Mouse (Mus musculus): ENCODE measurements at regions not wholly inside any gene's neighbourhood (a gene's known extent, or its start where the extent isn't known, plus 50 kb on each side); places are given as distances from the start of the nearest gene placed in this dataset.
"Not testable (repeated sequence)": the region's sequence is repeated elsewhere in the genome, so short reads cannot be mapped to it uniquely, and the experiment has no call there.

- no peak for DNase-seq (ENCODE audit: low spot score in 2 of 2)
Observed at GRCm38 (mm10) chr13:39566491-39566890, 605.8 kb upstream of the Slc35b3 start.

- no peak for DNase-seq (ENCODE audit: low spot score in 2 of 2)
Observed at GRCm38 (mm10) chr13:39537724-39538440, 577.2 kb upstream of the Slc35b3 start.

DNA sequence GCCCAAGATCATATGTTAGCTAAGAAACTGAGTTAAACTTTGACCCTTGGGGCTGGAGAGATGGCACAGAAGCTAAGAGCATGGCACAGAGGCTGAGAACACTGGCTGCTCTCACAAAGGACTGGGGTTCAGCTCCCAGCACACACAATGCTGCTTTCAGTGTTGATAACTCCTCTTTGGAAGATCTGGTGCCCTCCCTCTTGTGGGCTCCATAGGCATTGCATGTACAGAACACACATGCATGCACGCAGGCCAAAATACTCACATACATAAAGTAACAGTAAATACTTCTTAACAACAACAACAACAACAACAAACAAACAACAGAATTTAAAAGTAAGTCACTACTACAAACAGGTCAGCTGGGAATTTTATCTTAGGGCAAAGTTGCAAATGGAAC lies 565.8 kb upstream of the Slc35b3 start:
- no peak for DNase-seq (ENCODE audit: low spot score in 2 of 2)

GRCm38 (mm10) chr13:39523856-39524301 lies 563.2 kb upstream of the Slc35b3 start:
- no peak for DNase-seq (ENCODE audit: low spot score in 2 of 2)

DNA sequence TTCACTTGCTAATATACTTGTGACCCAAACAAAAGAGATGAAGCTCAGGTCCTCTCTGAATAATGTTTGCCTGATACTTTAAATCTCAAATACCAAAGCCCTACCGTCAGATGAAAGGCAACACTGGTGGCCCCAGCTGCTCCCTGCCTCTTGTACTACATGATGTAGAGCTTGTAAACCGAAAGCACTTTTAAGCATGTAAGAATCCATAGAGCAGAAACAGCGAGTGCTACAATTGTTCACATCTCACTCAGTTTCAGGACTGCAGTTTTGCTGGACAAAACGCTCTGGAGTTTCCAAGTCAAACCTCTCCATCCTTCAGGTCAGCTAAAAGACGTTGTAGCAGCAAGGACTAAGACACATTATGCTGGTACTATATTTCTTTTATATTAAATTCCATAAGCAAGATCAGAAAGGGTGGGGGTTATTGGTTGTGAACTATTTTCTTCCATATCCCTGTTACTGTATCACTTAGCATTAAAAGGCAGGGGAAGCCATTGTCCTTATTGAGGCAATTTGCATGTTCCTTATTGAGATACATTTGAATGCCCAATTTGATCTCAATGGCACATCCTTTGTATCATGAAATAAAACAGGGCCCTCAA lies 562.7 kb upstream of the Slc35b3 start:
- DNase-seq (ENCODE audit: low spot score in 2 of 2), result no peak

GRCm38 (mm10) chr13:39520846-39521245 lies 560.2 kb upstream of the Slc35b3 start:
- DNase-seq (ENCODE audit: low spot score in 2 of 2), result no peak

- DNase-seq (ENCODE audit: low spot score in 2 of 2), result no peak
Observed at GRCm38 (mm10) chr13:39516106-39516505, 555.4 kb upstream of the Slc35b3 start.

- no peak for DNase-seq (ENCODE audit: low spot score in 2 of 2)
Observed at GRCm38 (mm10) chr13:39489806-39490205, 529.1 kb upstream of the Slc35b3 start.

- DNase-seq (ENCODE audit: low spot score in 2 of 2), result no peak
Observed at GRCm38 (mm10) chr13:39472621-39473020, 511.9 kb upstream of the Slc35b3 start.

DNA sequence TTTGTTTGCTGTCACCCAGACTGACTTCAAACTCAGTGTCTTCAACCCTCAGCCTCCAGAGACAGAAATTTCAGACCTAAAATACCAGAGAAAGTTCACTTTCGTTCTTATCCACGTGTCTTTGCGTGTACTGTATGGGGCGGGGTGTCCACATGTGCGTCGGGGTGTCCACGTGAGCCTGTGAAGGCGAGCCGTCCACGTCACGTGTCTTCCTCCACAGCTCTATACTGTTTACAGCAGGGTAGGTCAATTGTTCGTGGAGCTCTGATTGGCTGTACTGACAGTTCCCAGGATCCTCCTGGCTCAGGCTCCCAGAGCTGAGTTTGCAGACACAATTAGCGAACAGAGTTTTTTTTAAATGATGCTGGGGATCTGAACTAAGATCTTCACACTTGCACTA lies 481.1 kb upstream of the Slc35b3 start:
- DNase-seq (ENCODE audit: low spot score in 2 of 2), result no peak

DNA sequence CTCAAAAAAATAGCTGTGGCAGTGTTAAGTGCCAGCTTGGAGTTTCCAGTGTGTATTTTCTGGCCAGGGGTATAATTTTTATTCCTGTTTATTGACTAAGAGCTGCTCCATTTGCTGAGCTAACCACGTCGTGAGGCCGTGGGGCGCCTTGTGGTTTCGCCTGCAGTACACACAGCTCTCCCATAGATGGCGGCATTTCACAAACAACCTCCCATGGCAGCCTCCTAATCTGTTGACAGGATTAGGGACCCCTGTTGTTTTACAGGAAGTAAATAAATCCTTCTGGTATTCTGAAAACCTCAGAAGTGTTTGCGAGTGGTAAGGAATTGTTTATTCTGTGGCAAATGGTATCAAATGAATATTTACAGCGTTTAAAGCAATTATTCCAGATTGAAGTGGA lies 480.2 kb upstream of the Slc35b3 start:
- DNase-seq (ENCODE audit: low spot score in 2 of 2), result peak; percentile 49 to 68

GRCm38 (mm10) chr13:39440336-39440735 lies 479.7 kb upstream of the Slc35b3 start:
- no peak for DNase-seq (ENCODE audit: low spot score in 2 of 2)

- DNase-seq (ENCODE audit: low spot score in 2 of 2), result no peak
Observed at GRCm38 (mm10) chr13:39427996-39428395, 467.3 kb upstream of the Slc35b3 start.

- DNase-seq (ENCODE audit: low spot score in 2 of 2), result no peak
Observed at GRCm38 (mm10) chr13:39425944-39426343, 465.3 kb upstream of the Slc35b3 start.

DNA sequence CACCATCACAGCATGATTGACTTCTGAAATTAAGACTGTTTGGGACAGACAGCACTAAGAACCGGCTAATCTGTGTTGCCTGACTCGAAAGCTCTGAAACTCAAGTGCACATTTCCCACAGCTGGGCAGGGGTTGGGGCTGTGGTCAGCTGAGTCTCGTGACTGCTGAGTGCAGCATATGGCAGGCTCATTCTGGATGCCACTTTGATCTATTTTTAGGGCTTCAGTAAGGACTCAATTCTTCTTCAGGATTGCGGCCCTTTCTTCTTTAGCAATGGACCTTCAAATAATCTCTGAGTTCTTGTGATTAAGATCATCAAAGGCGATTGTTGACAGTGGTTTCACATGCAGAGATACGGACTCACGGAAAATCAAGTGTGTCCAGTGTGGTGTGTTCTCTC lies 457.5 kb upstream of the Slc35b3 start:
- DNase-seq (ENCODE audit: low spot score in 2 of 2), result no peak

DNA sequence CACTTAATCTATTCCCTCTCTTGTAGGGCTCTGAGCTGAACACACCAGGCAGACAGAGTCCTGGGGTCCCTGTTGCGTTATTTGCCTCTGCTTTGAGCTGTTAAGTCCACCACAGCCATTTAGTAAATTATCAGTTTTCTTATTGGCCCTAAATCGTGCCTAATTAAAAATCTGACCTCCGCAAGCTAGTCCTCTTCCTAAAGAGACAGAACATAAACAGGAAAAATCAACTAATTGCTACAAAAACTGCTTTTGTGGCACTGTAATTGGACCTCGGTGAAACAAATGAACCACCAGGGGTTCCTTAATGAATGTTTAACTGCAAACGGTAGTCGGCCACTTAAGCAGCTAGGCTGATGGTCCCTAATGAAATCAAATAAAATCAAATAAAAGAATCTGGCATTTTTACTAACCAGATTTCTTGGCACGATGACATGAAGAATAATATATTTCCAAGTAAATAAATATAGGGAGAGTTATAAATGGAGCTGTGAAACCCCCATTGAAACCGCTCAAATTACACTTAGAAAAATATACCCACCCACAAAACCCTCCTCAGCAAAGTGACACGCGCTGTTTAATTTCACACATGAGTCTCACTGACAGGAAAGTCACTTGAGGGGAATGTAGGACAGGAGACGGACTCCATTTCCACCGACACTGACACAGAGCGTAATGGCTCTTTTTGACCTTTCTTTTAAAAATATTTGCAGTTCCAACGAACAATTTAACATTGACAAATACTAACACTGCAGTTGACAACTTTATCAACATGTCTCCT lies 451.0 kb upstream of the Slc35b3 start:
- no peak for DNase-seq (ENCODE audit: low spot score in 2 of 2)

GRCm38 (mm10) chr13:39392589-39392988 lies 431.9 kb upstream of the Slc35b3 start:
- DNase-seq (ENCODE audit: low spot score in 2 of 2), result no peak

- not testable (repeated sequence) for DNase-seq (ENCODE audit: low spot score in 2 of 2)
Observed at GRCm38 (mm10) chr13:39392151-39392550, 431.5 kb upstream of the Slc35b3 start.

DNA sequence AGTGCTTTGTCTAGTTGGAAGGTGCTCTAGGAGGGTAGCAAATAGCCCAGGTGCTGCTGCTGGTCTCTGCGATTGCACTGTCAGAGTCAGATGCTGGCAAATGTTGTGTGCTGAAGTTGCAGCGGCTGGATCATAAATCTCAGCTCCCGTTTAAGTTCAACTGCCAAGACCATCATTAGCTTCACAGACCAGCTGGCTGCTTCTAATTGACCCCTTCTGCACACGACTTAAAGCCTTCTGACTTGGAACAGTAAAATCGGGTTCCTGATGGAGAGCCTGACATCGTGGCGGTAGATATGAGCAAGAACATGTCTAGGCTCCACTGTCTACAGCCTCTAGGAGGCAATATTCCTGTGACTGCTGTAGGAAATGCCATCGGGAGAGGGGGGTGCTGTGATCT lies 416.0 kb upstream of the Slc35b3 start:
- no peak for DNase-seq (ENCODE audit: low spot score in 2 of 2)

DNA sequence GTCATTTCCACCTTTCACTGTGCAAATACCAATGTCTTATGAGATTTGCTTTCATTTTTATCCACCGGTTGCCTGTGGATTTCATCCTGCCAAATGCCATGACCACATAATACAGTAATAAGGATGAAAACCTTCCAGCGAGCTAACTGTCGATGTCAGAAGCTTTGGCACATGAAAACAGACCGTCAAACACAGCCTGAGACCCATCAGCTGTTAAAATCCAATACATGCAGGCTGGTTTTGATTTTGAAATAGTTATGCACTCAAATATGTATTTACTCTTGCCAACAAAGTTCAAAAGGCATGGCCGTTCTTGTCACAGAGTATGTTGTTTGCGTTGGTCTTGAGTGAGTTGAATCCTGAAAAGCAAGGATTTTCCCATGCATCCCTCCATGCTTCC lies 415.6 kb upstream of the Slc35b3 start:
- DNase-seq (ENCODE audit: low spot score in 2 of 2), result no peak

GRCm38 (mm10) chr13:39372565-39372964 lies 411.9 kb upstream of the Slc35b3 start:
- DNase-seq (ENCODE audit: low spot score in 2 of 2), result no peak

DNA sequence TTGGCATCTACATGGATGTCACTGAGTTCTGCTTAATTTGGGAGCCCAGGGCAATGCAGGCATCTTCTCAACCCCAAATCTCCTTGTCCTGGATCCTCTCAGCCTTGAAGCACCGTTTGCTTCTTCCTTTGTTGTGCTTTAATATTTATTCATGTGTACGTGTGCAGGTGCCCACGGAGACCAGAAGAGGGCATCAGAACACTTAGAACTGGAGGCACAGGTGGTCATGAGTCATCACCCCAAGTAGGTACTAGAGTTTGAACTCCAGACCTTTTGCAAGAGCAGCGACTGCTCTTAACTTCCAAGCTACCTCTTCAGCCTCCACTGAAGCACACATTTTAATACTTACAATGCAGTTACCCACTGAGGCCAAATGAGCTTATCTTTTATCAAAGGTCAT lies 403.0 kb upstream of the Slc35b3 start:
- DNase-seq (ENCODE audit: low spot score in 2 of 2), result no peak

DNA sequence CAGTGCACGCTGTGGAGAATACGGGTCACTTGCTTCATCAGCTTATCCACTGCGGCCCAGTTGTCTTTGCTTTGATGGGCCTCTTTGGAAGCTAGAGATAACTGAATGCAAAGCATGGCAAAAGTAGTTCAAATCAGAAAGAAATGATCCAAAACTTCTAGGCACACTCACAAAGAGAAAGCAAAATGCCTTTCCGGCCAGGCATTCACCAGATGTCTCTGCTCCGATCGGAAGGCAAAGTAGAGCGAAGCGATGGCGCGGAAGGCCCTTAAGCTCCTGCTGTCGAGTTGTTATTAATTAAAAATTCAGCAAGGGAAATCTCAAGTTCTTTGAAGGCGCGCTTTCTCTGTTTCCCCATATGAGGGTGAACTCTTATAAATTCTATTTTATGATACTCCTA lies 401.9 kb upstream of the Slc35b3 start:
- no peak for DNase-seq (ENCODE audit: low spot score in 2 of 2)

All from frontal cortex, postnatal 25 days (tissue).